Mouse (Mus musculus) splenic B cell, adult 2 months (primary cell): ENCODE data around the gene Ercc6l2.

Experiments
- DNase-seq: peaks from one replicate; pipeline ENCODE4 v3.0.0-alpha.2; 2011; ENCODE audit warnings: low read depth, low spot score
- H3K27me3 ChIP-seq: 2 replicates; pipeline ENCODE4 v1.6.1; 2012; ENCODE audit warnings: mild to moderate bottlenecking, low read length, moderate library complexity, mixed read lengths; ENCODE audit not compliant: control insufficient read depth, poor library complexity, insufficient read depth, severe bottlenecking
- H3K36me3 ChIP-seq: 2 replicates; pipeline ENCODE4 v1.6.1; 2012; ENCODE audit warnings: mild to moderate bottlenecking, low read length, moderate library complexity, mixed read lengths; ENCODE audit not compliant: control insufficient read depth, poor library complexity, insufficient read depth, severe bottlenecking

Ercc6l2 gene

DNA sequence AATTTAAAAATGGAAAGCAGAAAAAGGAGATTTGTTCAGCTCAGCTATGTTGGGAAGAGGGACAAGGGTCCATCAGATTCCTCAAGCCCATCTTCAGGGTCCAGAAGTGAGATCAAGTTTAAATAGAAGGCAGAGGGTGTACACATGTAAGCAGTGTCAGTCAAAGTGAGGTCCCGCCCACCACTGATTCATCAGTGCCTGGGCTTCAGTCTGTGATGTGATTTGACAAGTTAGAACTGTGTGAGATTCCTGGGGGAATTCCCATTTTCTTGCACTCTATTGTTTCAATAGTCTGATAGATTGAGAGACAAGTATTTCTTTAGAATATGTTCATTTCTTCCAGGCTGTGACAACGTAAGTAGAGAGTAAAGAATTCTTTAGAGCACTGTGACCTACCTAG is 30.7 kb downstream of the Ercc6l2 start:
- peaks cover 2% of the 10 kb centered on the region; the same call in 1 of the 2 replicates for H3K36me3 ChIP-seq
- no peak for DNase-seq
- no peaks in the 10 kb centered on the region for H3K27me3 ChIP-seq

DNA sequence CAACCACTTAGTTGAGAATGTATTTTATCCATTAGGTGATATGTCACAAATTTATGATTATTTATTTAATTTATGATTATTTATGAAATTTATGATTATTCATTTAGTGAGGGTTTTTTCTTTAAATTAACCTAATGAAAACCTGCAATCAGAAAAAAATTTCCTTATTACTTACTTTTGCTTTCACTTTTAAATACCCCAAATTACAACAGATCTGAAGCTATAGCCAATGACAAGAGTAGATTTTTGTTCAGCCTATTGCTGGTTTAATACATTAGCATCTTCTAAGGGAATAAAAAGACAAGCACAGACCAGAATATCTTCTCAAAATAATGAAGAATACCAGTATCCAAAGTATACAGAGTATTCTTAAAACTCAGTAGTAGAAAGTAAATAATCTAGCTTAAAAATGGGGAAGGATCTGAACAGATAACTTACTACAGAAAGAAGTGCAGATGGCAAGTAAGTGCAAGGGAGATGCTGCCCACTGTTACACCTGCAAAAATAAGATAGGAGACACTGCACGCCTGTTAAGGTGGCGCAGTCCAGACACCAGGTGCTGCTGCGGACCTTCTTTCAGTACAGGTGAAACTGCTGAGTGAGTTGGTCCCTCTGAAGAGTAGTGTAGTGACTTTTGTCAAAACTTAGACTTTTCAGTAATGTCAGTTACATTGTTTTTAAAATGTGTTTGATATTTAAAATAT is 35.4 kb downstream of the Ercc6l2 start:
- Histone ChIP-seq H3K27me3 (no peaks in the 10 kb centered on the region), H3K36me3 (peaks cover 2% of the 10 kb centered on the region; the same call in 1 of the 2 replicates)
- no peak for DNase-seq

DNA sequence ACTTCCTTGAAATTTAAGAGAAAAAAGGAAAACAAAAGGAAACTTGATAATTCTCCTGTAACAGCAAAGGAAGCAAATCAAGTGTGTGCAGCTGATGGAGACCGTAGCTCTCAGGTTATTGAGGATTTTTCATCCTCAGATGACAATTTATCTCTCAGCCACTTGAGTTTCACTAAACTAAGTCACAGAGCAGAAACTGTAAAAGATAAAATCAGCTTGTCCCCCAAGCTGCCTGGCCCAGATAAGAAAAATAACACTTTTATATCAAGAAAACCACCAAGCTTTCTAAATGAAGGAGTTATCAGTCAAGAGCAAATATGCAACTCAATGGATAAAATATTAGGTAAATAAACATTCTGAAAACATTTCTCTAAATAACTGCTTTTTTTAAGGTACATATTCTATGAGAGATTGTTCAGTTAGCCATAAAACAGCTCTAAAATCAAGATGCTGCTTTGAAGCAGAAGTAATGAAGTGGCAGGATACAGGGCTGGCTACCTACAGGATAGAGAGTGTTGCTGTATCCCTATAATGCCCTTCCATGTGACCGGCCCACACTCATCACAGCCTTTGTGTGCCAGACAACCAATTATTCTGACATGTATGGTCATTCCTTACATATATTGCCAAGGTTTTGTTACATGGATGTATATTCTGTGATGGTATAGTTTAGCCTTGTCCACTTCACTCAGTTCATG is 57.7 kb downstream of the Ercc6l2 start:
- Histone ChIP-seq H3K36me3 (0 out of 2 replicates have a peak, but pooled peaks cover 6% of the 10 kb centered on the region), H3K27me3 (no peaks in the 10 kb centered on the region)
- no peak for DNase-seq

DNA sequence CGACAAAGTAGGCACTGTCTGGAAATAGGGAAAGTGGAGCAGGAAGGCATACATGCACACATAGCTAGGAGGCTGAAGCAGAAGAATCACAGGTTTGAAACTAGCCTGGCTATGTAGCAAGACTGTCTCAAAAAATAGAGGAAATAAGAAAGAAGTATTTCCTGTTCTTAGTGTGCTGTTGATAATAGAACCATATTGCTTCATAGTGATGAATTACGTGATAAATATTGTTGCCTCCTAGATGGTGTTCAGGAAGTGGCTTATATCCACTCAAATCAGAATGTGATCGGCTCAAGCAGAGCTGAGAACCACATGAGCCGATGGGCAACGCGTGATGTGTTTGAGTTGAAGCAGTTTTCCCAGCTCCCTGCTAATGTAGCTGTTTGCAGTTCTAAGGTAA is 62.1 kb downstream of the Ercc6l2 start:
- no peaks in the 10 kb centered on the region for H3K36me3 ChIP-seq
- H3K27me3 ChIP-seq: no peaks in the 10 kb centered on the region
- DNase-seq: peak; percentile 3

DNA sequence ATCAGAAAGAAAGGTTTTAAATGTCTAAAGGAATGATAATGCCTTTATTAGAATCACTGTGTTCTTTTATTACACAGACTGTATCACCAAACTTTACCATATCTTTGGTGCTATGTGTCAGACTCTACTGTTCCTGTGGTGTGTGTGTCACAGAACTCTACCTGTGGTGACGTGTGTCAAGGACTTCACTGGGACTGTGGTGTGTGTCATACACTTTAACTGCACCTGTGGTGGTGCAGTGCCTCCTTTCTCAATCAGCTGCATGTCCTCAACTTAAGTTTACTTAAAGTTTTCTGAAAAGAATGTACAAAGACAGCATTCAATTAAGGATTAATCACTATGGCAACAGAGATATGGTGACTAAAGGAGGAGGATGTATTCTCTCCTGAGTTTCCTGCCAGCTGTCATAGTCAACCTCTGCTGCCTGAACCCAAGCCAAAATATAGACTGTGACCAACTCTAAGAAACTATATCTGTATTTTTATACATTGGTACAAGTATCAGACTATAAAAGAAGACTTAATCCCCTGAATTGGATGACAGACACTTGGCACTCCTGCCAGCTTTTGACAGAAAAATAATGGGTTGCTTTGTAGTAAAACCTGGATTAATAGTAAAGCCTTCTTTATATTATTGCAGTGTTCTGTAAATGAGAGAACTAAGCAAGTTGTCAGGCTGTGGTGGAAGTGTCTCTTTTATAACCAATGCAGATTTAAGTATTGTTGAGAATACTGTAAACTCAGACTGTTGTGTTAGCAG is 64.2 kb downstream of the Ercc6l2 start:
- Histone ChIP-seq H3K36me3 (no peaks in the 10 kb centered on the region), H3K27me3 (no peaks in the 10 kb centered on the region)
- DNase-seq: no peak

DNA sequence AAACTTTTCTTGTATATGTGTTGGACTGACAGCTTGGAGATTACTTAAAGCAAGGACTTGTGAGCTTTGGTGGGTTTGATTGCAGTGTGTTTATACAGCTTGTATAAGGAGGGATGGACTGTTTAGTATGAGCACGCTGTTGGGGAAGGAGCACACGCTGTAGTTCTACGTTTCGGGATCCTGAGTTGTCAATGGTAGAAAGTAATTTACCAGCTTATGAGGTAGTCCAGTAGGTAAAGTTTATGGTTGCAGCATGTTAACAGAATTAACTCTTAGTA is 64.8 kb downstream of the Ercc6l2 start:
- H3K36me3 ChIP-seq: no peaks in the 10 kb centered on the region
- H3K27me3 ChIP-seq: no peaks in the 10 kb centered on the region
- DNase-seq: no peak

DNA sequence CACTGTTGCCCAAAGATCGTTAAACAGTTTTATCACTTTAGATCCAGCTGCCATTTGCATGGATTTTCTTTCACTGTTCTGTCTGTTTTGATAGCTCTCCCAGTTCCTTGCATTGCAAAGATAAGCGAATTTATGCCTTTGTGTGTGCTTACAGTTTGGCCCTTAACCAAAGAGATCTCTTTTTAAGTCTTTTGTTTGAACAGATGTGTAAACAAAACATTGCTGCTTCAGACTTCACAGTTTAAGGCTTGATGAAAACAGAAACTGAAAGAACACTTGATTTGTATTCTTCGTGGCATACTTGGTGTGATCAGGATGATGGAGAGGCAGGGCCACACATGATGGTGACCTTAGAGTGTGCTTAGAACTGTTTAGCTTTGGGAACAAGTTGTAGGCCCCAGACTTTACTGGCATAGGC is 70.5 kb downstream of the Ercc6l2 start:
- Histone ChIP-seq H3K36me3 (no peaks in the 10 kb centered on the region), H3K27me3 (no peaks in the 10 kb centered on the region)
- no peak for DNase-seq

DNA sequence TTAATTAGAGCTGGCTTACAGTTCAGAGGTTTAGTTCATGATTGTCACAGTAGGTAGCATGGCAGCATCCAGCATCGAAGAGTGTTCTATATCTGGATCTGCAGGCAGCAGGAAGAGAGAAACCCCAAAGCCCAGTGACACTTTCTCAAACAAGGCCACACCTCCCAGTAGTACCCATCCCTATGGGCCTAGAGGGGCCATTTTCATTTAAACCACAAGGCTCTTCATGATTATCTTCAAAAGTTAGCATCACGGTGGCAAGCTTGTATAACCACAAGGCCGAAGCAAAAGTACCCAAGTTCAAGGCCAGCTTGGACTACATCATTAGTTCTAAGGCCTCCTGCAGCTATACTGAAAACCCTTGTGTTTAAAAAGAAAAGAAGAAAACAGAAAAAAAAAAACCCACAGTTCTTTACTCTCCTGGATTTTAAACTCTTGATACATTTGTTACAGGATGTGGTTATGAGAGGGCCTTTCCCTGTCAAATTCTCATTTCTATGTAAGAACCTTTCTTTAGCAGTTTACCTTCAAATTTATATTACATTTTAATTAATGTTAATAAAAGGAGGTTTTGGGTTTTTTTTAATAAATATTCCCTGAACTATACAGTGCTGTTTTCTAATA is 71.5 kb downstream of the Ercc6l2 start:
- no peaks in the 10 kb centered on the region for H3K36me3 ChIP-seq
- no peak for DNase-seq

DNA sequence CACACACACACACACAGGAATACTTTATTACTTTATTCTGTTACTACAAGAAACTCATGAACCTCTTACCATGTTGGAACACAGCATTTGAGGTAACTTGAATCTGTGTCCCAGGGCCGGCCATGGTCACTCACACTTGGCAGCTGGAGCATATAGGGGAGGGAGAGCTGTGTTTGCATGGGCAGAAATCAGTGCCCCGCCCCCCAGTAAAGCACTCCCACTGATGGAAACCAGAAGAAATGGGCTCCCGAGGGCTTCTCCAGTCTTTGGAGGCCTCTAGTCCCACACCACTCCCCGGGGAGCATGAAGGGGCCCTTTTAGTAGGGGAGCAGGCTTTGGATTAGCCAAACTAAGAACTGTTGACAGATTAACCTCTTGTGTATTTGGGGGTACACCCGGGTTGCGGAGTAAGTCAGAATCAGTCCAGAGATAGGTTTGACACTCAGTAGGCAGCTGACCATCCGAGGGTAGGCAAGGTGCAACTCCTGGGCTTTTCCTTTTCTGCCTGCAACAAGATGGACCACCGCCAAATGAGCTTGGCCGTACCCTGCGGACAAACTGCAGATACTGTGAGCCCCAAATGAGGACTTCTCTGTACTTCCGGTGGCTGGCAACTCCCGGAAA is 85.8 kb downstream of the Ercc6l2 start:
- no peaks in the 10 kb centered on the region for H3K27me3 ChIP-seq
- DNase-seq: no peak
- H3K36me3 ChIP-seq: peaks cover 5% of the 10 kb centered on the region; the same call in 1 of the 2 replicates

More for the DNA sequence above, 71.5 kb downstream of the Ercc6l2 start:
- no peaks in the 10 kb centered on the region for H3K27me3 ChIP-seq

DNA sequence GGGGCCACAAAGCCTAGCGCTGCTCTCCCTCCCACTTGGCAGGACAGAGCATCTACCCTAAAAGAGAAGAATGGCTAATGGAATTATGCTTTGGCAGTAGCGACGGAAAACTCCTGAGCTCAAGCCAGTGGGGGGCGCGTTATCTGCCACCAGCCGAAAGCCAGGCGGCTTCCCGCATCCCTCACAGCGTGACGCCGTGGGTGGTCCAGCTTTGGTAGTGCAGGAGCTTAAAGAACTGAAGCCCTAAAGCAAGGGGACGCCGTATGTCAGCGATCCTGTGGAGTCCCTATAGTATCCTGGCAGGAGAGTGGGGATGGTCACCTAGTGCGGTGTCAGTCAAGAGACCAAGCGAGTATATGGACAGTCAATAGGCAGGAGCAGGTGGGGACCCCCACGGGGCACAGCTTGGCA is 86.3 kb downstream of the Ercc6l2 start:
- DNase-seq: no peak
- Histone ChIP-seq H3K27me3 (no peaks in the 10 kb centered on the region), H3K36me3 (peaks cover 5% of the 10 kb centered on the region; the same call in 1 of the 2 replicates)

DNA sequence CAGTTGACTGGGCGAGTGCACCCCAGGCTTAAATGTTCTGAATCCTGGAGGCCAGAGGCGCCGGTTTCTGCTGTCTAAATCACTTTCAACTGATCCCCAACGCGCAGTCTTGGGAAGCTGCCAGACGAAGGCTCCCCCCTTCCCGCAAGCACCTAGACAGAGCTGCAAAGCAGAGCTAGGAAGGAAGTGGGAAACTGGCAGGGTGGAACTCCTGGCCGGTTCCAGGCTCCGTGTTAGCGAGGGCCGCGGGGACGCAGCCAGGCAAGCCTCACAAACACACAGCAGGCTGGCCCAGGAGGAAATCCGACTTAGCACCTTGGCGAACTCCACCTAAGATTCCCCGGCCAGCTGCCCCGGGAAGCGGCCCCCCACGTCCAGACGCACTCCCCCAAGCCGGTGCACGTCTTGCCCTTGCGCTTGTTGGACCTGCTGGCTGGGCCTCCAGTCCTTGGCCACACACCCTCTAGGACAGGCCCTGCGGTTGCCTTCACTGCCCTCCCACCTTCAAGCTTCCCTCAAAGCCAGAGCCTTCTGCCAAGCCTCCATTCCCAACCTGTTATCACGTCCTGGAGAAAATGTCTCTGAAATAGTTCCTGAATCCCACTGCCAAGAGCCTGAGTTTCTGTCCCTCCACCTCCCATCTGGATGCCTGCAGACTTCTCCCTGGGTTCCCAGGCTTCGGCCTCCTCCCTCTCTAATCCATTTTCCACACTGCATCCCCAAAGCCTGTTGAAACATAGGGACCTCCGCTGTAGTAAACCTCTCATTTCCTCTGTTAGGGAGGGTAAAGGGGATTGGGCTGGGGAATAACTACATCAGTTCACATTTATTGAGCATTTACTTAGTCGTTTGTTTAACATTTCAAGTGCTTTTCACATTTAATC is 86.9 kb downstream of the Ercc6l2 start:
- H3K36me3 ChIP-seq: peaks cover 4% of the 10 kb centered on the region; the same call in 1 of the 2 replicates
- H3K27me3 ChIP-seq: no peaks in the 10 kb centered on the region
- DNase-seq: no peak

DNA sequence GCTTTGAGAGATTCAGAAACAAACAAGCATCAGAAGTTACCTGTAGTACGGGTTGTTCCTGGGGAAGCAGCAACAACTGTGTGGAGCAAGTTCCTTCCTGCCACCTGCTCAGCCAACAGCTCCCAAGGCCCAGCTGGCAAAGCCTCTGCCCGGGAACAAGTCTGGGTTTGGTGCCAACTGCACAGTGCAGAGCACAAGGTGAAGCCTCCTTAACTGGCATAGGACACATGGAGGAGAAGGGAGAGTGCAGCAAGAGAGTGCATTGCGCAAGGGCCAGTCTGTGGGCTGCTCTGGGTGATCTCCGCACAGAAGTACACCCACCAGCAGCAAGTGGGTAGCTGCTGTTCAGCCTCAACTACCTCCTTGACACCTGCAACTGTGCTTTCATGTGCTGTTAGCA is 91.5 kb downstream of the Ercc6l2 start:
- no peaks in the 10 kb centered on the region for H3K36me3 ChIP-seq
- no peak for DNase-seq
- no peaks in the 10 kb centered on the region for H3K27me3 ChIP-seq

DNA sequence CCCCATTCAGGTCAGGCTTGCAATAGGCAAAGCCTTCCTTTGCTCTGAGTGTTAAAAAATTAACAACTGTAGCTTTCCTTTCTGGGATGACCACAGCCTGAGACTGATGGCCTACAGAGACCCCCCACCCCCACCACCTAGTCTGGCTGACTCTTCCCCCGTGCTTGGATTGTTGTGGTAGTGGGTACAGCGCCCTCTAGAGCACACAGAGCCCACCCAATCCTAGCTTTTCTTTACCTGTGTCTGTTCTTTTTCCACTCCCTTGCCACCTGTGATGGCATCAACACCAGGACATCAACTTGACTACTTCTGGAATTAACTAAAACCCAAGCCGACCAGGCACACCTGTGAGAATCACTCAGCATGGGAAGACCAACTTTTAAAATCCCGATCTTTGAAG is 92.4 kb downstream of the Ercc6l2 start:
- Histone ChIP-seq H3K27me3 (no peaks in the 10 kb centered on the region), H3K36me3 (no peaks in the 10 kb centered on the region)
- DNase-seq: no peak
